Mouse (Mus musculus) neural tube, embryonic 12.5 days (tissue): ENCODE measurements around the gene Gss. TPM values are rescaled to one million over a fixed set of nuclear protein-coding genes. Genes with fewer than 3 reads are reported as not detected.

ENCODE experiments used
- ATAC-seq: fragments of 200-750 bp; cut with Nextera tagmentation; 2 replicates; pipeline ENCODE4 v1.8.0; 2017; ENCODE audit warnings: low read depth, mild to moderate bottlenecking, moderate TSS enrichment, moderate library complexity; ENCODE audit not compliant: low FRiP score
- H3K27ac ChIP-seq: fragments of 300-500 bp; sonication (generic); 2 replicates; pipeline ENCODE4 v1.5.1; 2016
- H3K27me3 ChIP-seq: fragments of 300-500 bp; sonication (generic); replicated peaks from 2 replicates; pipeline ENCODE4 v1.6.1; 2016; ENCODE audit warnings: mild to moderate bottlenecking
- H3K36me3 ChIP-seq: fragments of 300-500 bp; sonication (generic); 2 replicates; pipeline ENCODE4 v1.6.1; 2016; ENCODE audit warnings: mild to moderate bottlenecking
- H3K4me1 ChIP-seq: fragments of 300-500 bp; sonication (generic); 2 replicates; pipeline ENCODE4 v1.6.1; 2016
- H3K4me2 ChIP-seq: fragments of 300-500 bp; sonication (generic); replicated peaks from 2 replicates; pipeline ENCODE4 v1.6.1; 2016; ENCODE audit warnings: mild to moderate bottlenecking
- H3K4me3 ChIP-seq: fragments of 300-500 bp; sonication (generic); 2 replicates; pipeline ENCODE4 v1.5.1; 2016
- H3K9ac ChIP-seq: fragments of 300-500 bp; sonication (generic); 2 replicates; pipeline ENCODE4 v1.6.1; 2016; ENCODE audit warnings: mild to moderate bottlenecking
- H3K9me3 ChIP-seq: fragments of 300-500 bp; sonication (generic); 2 replicates; pipeline ENCODE4 v1.6.1; 2016; ENCODE audit warnings: mild to moderate bottlenecking
- WGBS: fragments of 180-500 bp; shearing (Covaris S2); methylation state at CpG from one replicate; pipeline ENCODE4 v1.1.7; 2016; 5-methylcytosine and 5-hydroxymethylcytosine counted together
- microRNA counts: library from miRNA; unstranded; fragments of <30 nt; microRNA quantifications from one replicate; lab custom pipeline; 2017
- microRNA-seq: library from miRNA; unstranded; fragments of <30 nt; microRNA quantifications from one replicate; pipeline ENCODE4, GENCODE M21; 2017
- polyA plus RNA-seq: library from polyadenylated mRNA; unstranded; fragments of >200 nt; fragmentation: Nextera tagmentation; extraction: Ambion mirVana; gene quantifications from 2 replicates; pipeline ENCODE4 v1.2.1, GENCODE M21; 2016

The Gss gene
- polyA plus RNA-seq, 1 experiment from 2014 or later: 15.5 TPM

- H3K27ac ChIP-seq: no peak overlapping the region
- H3K9ac ChIP-seq: no peak overlapping the region
- H3K9me3 ChIP-seq: no peaks in the 10 kb centered on the region
- no peaks in the 10 kb centered on the region for H3K36me3 ChIP-seq
- no peaks in the 10 kb centered on the region for H3K27me3 ChIP-seq
- ATAC-seq: no peak
- H3K4me3 ChIP-seq: no peak overlapping the region
- no peaks in the 10 kb centered on the region for H3K4me1 ChIP-seq
- WGBS: 86% methylated on average over 5 of the region's 5 CpGs
- H3K4me2 ChIP-seq: no peak overlapping the region
Observed at GRCm38 (mm10) chr2:155527367-155527766, 65.2 kb downstream of the Gss start.

DNA sequence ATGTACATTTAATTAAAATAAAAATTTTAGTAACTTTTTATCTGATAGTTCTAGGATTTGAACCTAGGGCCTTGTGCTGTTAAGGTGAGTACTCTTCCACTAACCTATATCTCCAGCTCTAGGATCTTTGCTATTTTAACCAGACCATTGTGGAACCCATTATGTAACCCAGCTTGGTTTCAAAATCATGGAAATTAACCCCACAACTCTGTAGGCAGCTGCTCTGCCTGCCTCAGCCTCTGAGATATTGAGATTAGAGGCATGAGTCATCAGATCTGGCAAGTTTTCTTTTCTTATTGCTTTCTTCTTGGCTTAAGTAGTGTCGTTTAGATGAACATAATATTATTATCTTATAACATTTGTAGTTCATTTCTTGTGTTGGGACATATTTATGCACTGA, 68.2 kb downstream of the Gss start:
- WGBS: 65% methylated on average over 1 of the region's 1 CpGs
- Histone ChIP-seq H3K9me3 (no peaks in the 10 kb centered on the region), H3K4me3 (no peak overlapping the region), H3K9ac (no peak overlapping the region), H3K4me2 (no peak overlapping the region), H3K27me3 (no peaks in the 10 kb centered on the region), H3K36me3 (no peaks in the 10 kb centered on the region), H3K4me1 (no peaks in the 10 kb centered on the region), H3K27ac (no peak overlapping the region)
- ATAC-seq: no peak

GRCm38 (mm10) chr2:155523706-155524105, 68.9 kb downstream of the Gss start:
- H3K27ac ChIP-seq: no peak overlapping the region
- H3K9ac ChIP-seq: no peak overlapping the region
- H3K4me2 ChIP-seq: no peak overlapping the region
- no peak for ATAC-seq
- H3K4me3 ChIP-seq: no peak overlapping the region
- no peaks in the 10 kb centered on the region for H3K36me3 ChIP-seq
- H3K4me1 ChIP-seq: peaks cover 3% of the 10 kb centered on the region; the same call in 1 of the 2 replicates
- WGBS: 73% methylated on average over 5 of the region's 5 CpGs
- no peaks in the 10 kb centered on the region for H3K9me3 ChIP-seq
- H3K27me3 ChIP-seq: no peaks in the 10 kb centered on the region

DNA sequence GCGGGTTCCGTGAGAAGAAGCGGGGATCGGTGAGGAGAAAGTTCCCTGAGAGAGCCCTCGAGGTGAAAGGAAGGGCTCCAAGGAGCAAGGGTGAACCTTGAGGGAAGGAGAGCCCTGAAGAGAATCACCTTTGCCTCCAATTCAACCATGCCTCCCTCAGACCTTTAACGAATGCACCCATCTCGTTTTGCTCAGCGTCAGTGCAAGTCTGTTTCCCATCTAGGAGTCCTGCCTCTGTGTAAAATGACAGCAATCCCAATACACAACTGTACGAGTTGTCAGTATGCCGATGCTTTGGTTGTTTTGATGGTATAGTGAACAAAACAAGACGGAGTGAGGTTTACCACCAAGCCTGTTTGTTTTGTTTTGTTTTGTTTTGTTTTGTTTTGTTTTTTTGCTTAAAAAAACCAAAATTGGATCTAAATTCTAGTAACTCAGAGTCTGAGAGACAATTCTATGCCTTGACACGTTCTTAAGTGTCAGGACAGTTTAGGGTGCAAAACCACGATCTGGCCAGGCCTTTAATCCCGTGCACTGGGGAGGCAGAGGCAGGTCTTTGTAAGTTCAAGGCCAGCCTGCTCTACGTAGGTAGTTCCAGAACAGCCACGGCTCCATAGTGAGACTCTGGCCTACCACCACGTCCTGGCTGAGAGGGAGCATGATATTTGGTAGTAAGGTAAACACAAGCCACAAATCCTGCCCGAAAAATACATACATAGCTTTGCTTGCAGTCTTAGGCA, 73.9 kb downstream of the Gss start:
- Histone ChIP-seq H3K4me1 (peaks cover 18% of the 10 kb centered on the region; the same call in 1 of the 2 replicates), H3K27me3 (no peaks in the 10 kb centered on the region), H3K36me3 (no peaks in the 10 kb centered on the region), H3K9me3 (no peaks in the 10 kb centered on the region), H3K4me3 (peak overlapping the region; percentile 50), H3K4me2 (peak overlapping the region; percentile 81), H3K9ac (peak overlapping the region; percentile 63), H3K27ac (0 out of 2 replicates have a peak overlapping the region, but pooled peaks have one; percentile 50)
- whole genome bisulfite sequencing: 28% methylated on average over 18 of the region's 18 CpGs
- ATAC-seq: no peak

GRCm38 (mm10) chr2:155517455-155518423, 74.9 kb downstream of the Gss start, which contains the start of the genes Acss2 and Ggt7:
Gene Acss2 (plus strand): TSS chr2:155517948.
Gene Ggt7 (minus strand): TSS chr2:155518237.
- H3K9me3 ChIP-seq: no peaks in the 10 kb centered on the region
- peak within 1 kb of the TSS; percentile 50 for H3K4me3 ChIP-seq
- no peaks in the 10 kb centered on the region for H3K36me3 ChIP-seq
- no peaks in the 10 kb centered on the region for H3K27me3 ChIP-seq
- peak; percentile 99 for ATAC-seq
- WGBS: 3% methylated on average over 70 of the region's 70 CpGs
- H3K4me2 ChIP-seq: peak within 1 kb of the TSS; percentile 81
- 0 out of 2 replicates have a peak within 1 kb of the TSS, but pooled peaks have one; percentile 50 for H3K27ac ChIP-seq
- peak within 1 kb of the TSS; percentile 63 for H3K9ac ChIP-seq
- peaks cover 24% of the 10 kb centered on the region for H3K4me1 ChIP-seq

- whole genome bisulfite sequencing: 6% methylated on average over 1 of the region's 1 CpGs
- Histone ChIP-seq H3K36me3 (no peaks in the 10 kb centered on the region), H3K4me3 (no peak overlapping the region), H3K27me3 (no peaks in the 10 kb centered on the region), H3K27ac (no peak overlapping the region), H3K9me3 (no peaks in the 10 kb centered on the region), H3K9ac (no peak overlapping the region), H3K4me1 (peaks cover 29% of the 10 kb centered on the region), H3K4me2 (no peak overlapping the region)
- ATAC-seq: no peak
Observed at GRCm38 (mm10) chr2:155515941-155516340, 76.7 kb downstream of the Gss start.

- no peaks in the 10 kb centered on the region for H3K36me3 ChIP-seq
- peak; percentile 17; the same call in 1 of the 2 replicates for ATAC-seq
- peak overlapping the region; percentile 82 for H3K4me2 ChIP-seq
- peak overlapping the region; percentile 71 for H3K9ac ChIP-seq
- no peak overlapping the region for H3K27ac ChIP-seq
- H3K4me1 ChIP-seq: peaks cover 29% of the 10 kb centered on the region
- no peaks in the 10 kb centered on the region for H3K9me3 ChIP-seq
- 1% methylated on average over 23 of the region's 23 CpGs for WGBS
- no peaks in the 10 kb centered on the region for H3K27me3 ChIP-seq
- peak overlapping the region; percentile 60 for H3K4me3 ChIP-seq
Observed at GRCm38 (mm10) chr2:155514666-155515065, 77.9 kb downstream of the Gss start.

DNA sequence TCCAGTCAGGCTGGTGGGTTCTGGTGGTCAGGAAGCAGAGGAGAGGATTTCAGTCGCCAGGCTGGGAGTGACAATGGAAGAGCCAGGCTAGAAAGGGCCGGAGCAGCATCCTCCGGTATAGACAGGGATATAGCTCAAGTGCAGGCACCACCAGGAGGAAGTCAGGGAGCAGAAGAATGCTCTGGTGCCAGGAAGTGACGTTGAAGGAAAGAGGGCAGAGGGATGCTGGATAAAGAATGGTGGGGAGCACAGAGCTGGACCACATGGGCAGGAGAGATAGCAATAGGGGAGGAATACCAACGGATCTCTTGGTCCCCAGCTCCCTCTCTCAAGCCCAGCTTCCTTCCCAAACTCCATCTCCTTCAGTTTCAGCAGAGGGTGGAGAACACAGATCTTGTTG, 79.1 kb downstream of the Gss start:
- Histone ChIP-seq H3K9ac (0 out of 2 replicates have a peak overlapping the region, but pooled peaks have one; percentile 71), H3K36me3 (no peaks in the 10 kb centered on the region), H3K27me3 (no peaks in the 10 kb centered on the region), H3K4me2 (peak overlapping the region; percentile 82), H3K9me3 (no peaks in the 10 kb centered on the region), H3K27ac (no peak overlapping the region), H3K4me3 (0 out of 2 replicates have a peak overlapping the region, but pooled peaks have one; percentile 60), H3K4me1 (peaks cover 24% of the 10 kb centered on the region)
- no peak for ATAC-seq
- 79% methylated on average over 5 of the region's 5 CpGs for WGBS

MicroRNA genes within 50 kb of the gene (microRNA counts, 519-probe panel; counts per million panel counts)
- 342 counts per million, percentile 67 among the panel's probes with 10 or more counts for microRNA mmu-miR-499 (lab: Ali Mortazavi, UCI)

Small RNA genes lying within 50 kb of the gene (microRNA-seq; reads per million reads assigned to microRNA genes)
- gene Mir499: 11.1 reads per million, percentile 23 among the genes with 10 or more reads in this experiment

Other genes starting within 250 kb of the Gss start
- 44.5 and 45.8 TPM in 2 replicates for gene Pigu, start 235.4 kb downstream of the Gss start, polyA plus RNA-seq
- 128 and 144 TPM in 2 replicates for gene Trp53inp2, start 211.8 kb downstream of the Gss start, polyA plus RNA-seq
- 24.5 and 27.7 TPM in 2 replicates for gene Ncoa6, start 118.9 kb downstream of the Gss start, polyA plus RNA-seq
- gene Acss2, start 74.9 kb downstream of the Gss start, polyA plus RNA-seq: 27.9 and 31.2 TPM in 2 replicates
- gene Ggt7, start 74.6 kb downstream of the Gss start, polyA plus RNA-seq: 50.1 and 51.1 TPM in 2 replicates
- 0.78 and 1.3 TPM in 2 replicates for gene Myh7b, start 18.4 kb upstream of the Gss start, polyA plus RNA-seq
- gene Trpc4ap, start 99.6 kb upstream of the Gss start, polyA plus RNA-seq: 187 and 188 TPM in 2 replicates
- 37.4 and 39.6 TPM in 2 replicates for gene Edem2, start 136.7 kb upstream of the Gss start, polyA plus RNA-seq
- not detected in 2 replicates for gene Gm17581, start 143.1 kb upstream of the Gss start, polyA plus RNA-seq
- 3.8 and 4.0 TPM in 2 replicates for gene Procr, start 158.3 kb upstream of the Gss start, polyA plus RNA-seq
- 7.3 and 8.8 TPM in 2 replicates for gene Mmp24, start 182.5 kb upstream of the Gss start, polyA plus RNA-seq
- gene BC029722, start 226.6 kb upstream of the Gss start, polyA plus RNA-seq: 20.8 and 23.7 TPM in 2 replicates
- gene Eif6, start 234.1 kb upstream of the Gss start, polyA plus RNA-seq: 173 and 177 TPM in 2 replicates
- 0.63 TPM in 2 replicates for gene Fam83c, start 242.0 kb upstream of the Gss start, polyA plus RNA-seq